Mouse (Mus musculus) left cerebral cortex, adult 2 months (tissue): ENCODE data around the gene Srrt. TPM values are rescaled to one million over a fixed set of nuclear protein-coding genes. Genes with fewer than 3 reads are reported as not detected.
"Not testable (repeated sequence)": the region's sequence is repeated elsewhere in the genome, so short reads cannot be mapped to it uniquely, and the experiment has no call there.

Source experiments
- DNase-seq, 2 experiments: peaks; one replicate each; pipeline ENCODE4 v3.0.0; 2021 to 2022; ENCODE audit warnings: low spot score in 2 of 2, mixed read lengths in 1 of 2; ENCODE audit errors: extremely low spot score in 1 of 2
- H3K27ac ChIP-seq: fragments of 200-600 bp; 2 replicates; pipeline ENCODE4 v1.8.1; 2022
- H3K4me3 ChIP-seq: fragments of 200-600 bp; 2 replicates; pipeline ENCODE4 v1.8.1; 2022
- CTCF ChIP-seq: fragments of 200-600 bp; IDR thresholded peaks from 2 replicates; pipeline ENCODE4 v1.8.1; 2022; ENCODE audit warnings: antibody characterized with exemption, mild to moderate bottlenecking, moderate library complexity
- intact Hi-C: fragments of 180-260 bp; cut with DNase I; formaldehyde crosslinking; loops from one replicate; pipeline ENCODE4 v1.15.1; 2025
- microRNA-seq, 2 experiments: library from miRNA; unstranded; fragments of <30 nt; microRNA quantifications; one replicate each; pipeline ENCODE4 v1.2.0; 2021
- total RNA-seq, 2 experiments: library from RNA; stranded (reverse); gene quantifications; 2 replicates each; pipeline ENCODE4 v1.2.3; 2021

The Srrt gene
- total RNA-seq, 2 experiments from 2014 or later: 202 to 221 TPM

DNA sequence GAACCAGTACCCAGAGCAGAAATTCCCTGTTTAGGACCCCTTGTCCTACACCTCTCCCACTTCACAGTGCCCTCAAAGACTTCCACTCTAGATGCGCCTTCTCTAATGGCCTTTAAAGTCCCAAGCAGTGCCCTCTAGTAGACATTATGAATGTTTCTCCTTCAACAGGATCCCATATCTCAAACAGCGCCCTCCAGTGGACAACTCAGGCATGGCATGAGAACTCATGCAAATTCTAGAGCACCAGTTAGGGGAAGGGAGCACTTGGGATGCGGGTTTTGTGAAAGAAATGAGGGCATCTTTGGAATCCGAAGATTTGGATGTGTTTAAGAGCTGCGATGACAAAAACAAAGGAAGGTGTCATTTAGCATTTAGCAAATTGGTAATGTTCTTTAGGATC, 22.4 kb downstream of the Srrt start:
- DNase-seq: no peak
- Histone ChIP-seq H3K27ac (no peak overlapping the region), H3K4me3 (no peak overlapping the region)
- TF ChIP-seq CTCF: peak; percentile 72
- intact Hi-C loops: loop anchor here (5.0 kb wide), 1 partner anchor 222 kb away; no protein-coding TSS in a partner anchor

DNA sequence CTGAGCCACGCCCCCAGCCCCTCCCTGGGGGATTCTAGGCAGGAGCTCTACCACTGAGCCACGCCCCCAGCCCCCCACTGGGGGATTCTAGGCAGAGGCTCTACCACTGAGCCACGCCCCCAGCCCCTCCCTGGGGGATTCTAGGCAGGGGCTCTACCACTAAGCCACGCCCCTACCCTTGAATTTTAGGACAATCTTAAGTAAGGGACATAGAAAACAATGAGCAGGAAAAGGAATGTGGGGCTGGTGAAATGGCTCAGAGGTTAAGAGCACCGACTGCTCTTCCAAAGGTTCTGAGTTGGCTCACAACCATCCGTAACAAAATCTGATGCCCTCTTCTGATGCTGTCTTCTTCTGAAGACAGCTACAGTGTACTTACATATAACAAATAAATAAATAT, 23.1 kb downstream of the Srrt start:
- DNase-seq, H3K4me3 ChIP-seq, H3K27ac ChIP-seq, intact Hi-C loops: not testable (repeated sequence)

DNA sequence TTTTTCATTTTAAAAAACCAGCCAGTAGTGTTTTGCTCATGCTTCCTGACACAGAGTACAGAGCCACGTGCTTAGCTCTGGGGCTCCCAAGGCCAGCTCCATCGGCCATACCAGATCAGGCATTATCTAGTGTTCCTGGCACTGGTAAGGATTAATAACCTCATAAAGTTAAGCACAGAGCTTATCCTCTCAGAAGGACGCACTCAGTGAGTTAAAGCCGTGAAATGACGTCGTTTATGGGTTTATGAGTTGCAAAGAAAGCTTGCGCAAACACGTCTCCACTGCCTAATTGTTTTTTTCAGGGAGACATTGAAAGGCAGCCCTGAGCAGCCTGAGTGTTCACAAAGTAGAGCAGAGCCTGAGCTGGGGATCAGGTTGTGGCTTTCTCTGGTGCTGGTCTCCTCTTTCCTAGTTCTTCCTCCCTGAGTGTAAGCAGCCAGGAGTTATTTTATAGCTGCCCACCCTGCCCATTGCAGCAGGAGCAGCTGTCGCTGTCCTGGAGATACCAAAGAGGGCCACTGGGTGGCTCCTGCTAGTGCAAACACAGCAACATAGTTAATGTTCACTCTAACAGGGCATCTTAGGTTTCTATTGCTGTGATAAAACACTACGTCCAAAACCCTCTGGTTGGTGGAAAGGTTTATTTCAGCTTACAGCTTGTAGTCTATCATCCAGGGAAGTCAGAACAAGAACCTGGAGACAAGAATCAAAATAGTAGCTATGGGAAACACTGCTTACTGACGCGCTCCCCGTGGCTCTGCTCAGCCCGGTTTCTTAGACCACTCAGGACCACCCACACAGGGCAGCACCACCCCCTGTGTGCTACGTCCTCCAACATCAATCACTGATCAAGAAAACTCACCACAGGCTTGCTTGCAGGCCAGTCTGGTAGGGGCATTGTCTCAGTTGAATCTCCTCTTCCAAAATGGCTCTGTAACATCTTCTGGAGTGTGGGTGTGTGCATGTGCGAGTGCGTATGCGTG, 29.8 kb downstream of the Srrt start:
- DNase-seq: no peak
- no peak overlapping the region for H3K4me3 ChIP-seq
- intact Hi-C loops: no loop called here
- peak; percentile 62 for TF ChIP-seq CTCF
- H3K27ac ChIP-seq: no peak overlapping the region

DNA sequence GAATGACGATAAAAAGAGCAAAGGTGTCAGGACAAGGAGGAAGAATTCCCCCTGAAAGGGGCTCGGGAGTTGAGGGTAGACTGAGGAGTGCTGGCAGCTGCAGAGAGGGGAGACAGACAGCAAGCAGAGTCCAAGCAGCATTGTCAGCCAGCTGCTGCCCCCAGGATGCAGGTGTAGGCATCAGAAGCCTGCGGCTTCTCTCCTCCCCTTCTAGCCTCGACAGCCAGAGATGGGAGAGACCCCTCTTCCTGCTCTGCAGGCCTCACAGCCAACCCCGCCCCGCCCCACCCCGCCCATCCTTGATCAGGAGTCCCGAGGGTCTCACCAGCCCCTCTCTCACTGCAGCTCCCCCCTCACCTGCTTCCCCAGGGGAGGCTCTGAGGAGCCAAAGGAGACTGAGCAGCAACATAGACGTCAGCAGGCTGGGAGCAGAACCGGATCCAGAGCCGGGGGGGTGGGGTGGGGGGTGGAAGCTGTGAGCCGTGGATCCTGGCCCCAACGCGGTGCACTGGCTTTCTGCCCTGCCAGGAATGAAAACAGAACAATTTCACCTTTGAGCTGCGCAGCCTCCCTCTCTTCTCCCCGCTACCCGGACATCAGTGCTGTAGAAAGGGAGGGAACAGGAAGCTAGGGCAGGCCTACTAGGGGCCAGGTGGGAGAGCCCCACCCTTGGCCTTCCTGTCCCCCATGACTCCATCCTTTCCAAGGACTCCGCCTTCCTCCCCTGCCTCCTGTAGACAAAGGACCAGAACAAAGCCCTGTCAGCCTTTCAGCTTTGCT, 39.2 kb downstream of the Srrt start:
- TF ChIP-seq CTCF: no peak
- DNase-seq: no peak
- Histone ChIP-seq H3K4me3 (no peak overlapping the region), H3K27ac (no peak overlapping the region)
- intact Hi-C loops: no loop called here

DNA sequence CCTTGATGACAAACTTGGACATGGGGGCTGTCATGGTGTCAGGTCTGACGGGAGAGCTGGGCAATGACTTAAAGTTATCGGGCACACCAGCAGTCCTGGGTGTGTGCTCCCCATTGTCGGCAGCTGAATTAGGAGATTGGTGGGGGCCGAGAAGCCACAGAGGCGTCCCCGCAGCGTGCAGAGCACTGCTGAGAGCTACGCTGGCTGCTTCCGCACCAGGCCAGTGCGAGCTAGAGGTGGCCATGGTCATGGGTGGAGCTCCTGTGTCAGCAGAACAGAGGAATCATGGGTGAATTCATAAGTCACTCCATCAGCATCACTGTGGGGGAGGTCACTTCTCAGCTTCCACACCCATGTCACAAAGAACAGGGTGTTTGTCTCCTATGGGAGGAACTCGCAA, 42.7 kb downstream of the Srrt start:
- DNase-seq: no peak
- TF ChIP-seq CTCF: no peak
- intact Hi-C loops: no loop called here
- Histone ChIP-seq H3K27ac (no peak overlapping the region), H3K4me3 (no peak overlapping the region)

DNA sequence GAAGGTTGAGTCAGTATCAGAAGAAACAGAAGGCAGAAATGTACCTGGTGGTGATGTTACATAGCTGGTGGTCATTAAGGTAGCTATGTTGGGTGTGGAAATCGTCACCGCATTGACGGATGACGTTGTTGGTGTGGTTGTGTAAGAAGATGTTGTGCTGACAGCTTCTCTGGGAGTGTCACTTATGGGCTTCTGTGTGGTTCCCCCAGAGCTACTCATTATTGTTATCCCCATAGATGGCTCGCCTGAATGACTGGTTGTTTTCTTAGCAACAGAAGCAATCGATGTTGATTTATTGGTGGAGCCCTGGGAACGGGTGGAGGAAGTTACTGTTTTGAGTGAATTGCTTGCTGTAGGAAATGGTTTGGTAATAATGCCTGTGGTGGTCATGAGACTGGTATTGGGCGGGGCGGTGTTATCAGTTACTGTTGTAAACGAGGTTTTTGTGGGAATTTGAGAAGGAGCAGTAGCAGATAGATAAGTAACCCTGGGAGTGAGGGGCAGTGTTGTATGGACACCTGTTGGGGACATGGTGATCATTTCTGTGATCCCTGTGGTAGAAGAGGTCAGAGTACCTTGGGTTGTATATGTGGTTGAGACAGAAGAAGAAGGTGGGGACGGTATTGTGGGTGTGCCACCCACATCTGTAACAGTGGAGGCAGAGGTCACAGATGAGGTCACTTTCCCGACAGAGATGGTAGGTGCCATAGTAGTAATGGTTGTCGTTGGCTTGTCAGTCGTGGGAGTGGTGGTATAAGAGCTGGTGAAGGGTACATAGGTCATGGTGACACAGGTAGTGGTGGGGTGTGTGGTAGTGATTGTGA, 43.4 kb downstream of the Srrt start:
- DNase-seq: no peak
- Histone ChIP-seq H3K27ac (no peak overlapping the region), H3K4me3 (no peak overlapping the region)
- intact Hi-C loops: no loop called here
- TF ChIP-seq CTCF: no peak

Small RNAs within 50 kb of the gene (microRNA-seq; reads per million reads assigned to microRNA genes)
- 2.7 to 2.9 reads per million in 2 experiments for gene Mir7036
- gene Mir8116: 0 reads per million in 2 experiments

Other genes with a start within 250 kb of the Srrt start
- 1 to 10 TPM in 1 of 2 experiments, under 1 TPM in 1; 0.91 to 1.1 TPM for gene Serpine1, start 235.4 kb downstream of the Srrt start, total RNA-seq
- 1 to 10 TPM; 4.3 to 5.7 TPM for gene Trim56, start 191.5 kb downstream of the Srrt start, total RNA-seq
- not detected for gene Muc3, start 158.4 kb downstream of the Srrt start, total RNA-seq
- gene Muc3a, start 95.3 kb downstream of the Srrt start, total RNA-seq: 1 to 10 TPM; 4.6 to 5.4 TPM
- 10 to 100 TPM; 53.8 to 62.9 TPM for gene Ache, start 20.2 kb downstream of the Srrt start, total RNA-seq
- 10 to 100 TPM; 11.6 to 14.4 TPM for gene Ufsp1, start 13.0 kb downstream of the Srrt start, total RNA-seq
- gene Trip6, start 6.7 kb upstream of the Srrt start, total RNA-seq: 1 to 10 TPM; 4.5 to 6.5 TPM
- gene Slc12a9, start 25.9 kb upstream of the Srrt start, total RNA-seq: 10 to 100 TPM; 22.8 to 25.1 TPM
- gene Ephb4, start 42.4 kb upstream of the Srrt start, total RNA-seq: 1 to 10 TPM; 4.9 to 6.8 TPM
- under 1 TPM; 0.30 to 0.38 TPM for gene Zan, start 169.4 kb upstream of the Srrt start, total RNA-seq
- gene Pop7, start 194.8 kb upstream of the Srrt start, total RNA-seq: 10 to 100 TPM; 30.4 to 35.9 TPM
- 10 to 100 TPM; 58.1 to 59.9 TPM for gene Gigyf1, start 210.9 kb upstream of the Srrt start, total RNA-seq
- gene Epo, start 225.6 kb upstream of the Srrt start, total RNA-seq: not detected
- 100 to 1,000 TPM; 570 to 583 TPM for gene Gnb2, start 225.8 kb upstream of the Srrt start, total RNA-seq
- gene Actl6b, start 245.8 kb upstream of the Srrt start, total RNA-seq: 100 to 1,000 TPM; 103 to 111 TPM